Mouse (Mus musculus) kidney, adult 2 months (tissue): ENCODE measurements around the gene 1810062G17Rik. TPM values are rescaled to one million over a fixed set of nuclear protein-coding genes. Genes with fewer than 3 reads are reported as not detected.

Experiments
- DNase-seq: peaks from one replicate; pipeline ENCODE4 v3.0.0; 2021
- H3K27ac ChIP-seq: fragments of 200-500 bp; 2 replicates; pipeline ENCODE4 v1.5.1; 2012; ENCODE audit warnings: low read depth, low read length, control low read depth, inconsistent platforms; ENCODE audit not compliant: insufficient read depth
- H3K27me3 ChIP-seq: fragments of 200-500 bp; replicated peaks from 2 replicates; pipeline ENCODE4 v1.6.1; 2012; ENCODE audit warnings: mild to moderate bottlenecking, moderate library complexity, low read length, inconsistent platforms; ENCODE audit not compliant: control insufficient read depth, insufficient read depth
- H3K36me3 ChIP-seq: fragments of 200-500 bp; 2 replicates; pipeline ENCODE4 v1.6.1; 2012; ENCODE audit warnings: mild to moderate bottlenecking, moderate library complexity, low read length, inconsistent platforms; ENCODE audit not compliant: control insufficient read depth, insufficient read depth
- H3K4me1 ChIP-seq: fragments of 200-500 bp; 2 replicates; pipeline ENCODE4 v1.6.1; 2011; ENCODE audit warnings: low read length; ENCODE audit not compliant: control insufficient read depth, insufficient read depth
- H3K4me3 ChIP-seq: fragments of 200-500 bp; 2 replicates; pipeline ENCODE4 v1.5.1; 2011; ENCODE audit warnings: mild to moderate bottlenecking, low read depth, low read length, control low read depth; ENCODE audit not compliant: insufficient read depth
- CTCF ChIP-seq: fragments of 200-500 bp; conservative IDR thresholded peaks from 2 replicates; pipeline ENCODE4 v1.5.1; 2011; ENCODE audit warnings: low read depth, mild to moderate bottlenecking, control low read depth, low read length, moderate library complexity, mixed read lengths; ENCODE audit not compliant: insufficient read depth, insufficient read length
- POLR2A ChIP-seq: fragments of 200-500 bp; IDR thresholded peaks from one replicate; pipeline ENCODE4 v1.6.1; 2011; ENCODE audit warnings: low read depth, low read length, control low read depth
- WGBS: fragments of 180-500 bp; shearing (Covaris S2); methylation state at CpG from one replicate; pipeline ENCODE4 v1.1.7; 2018; 5-methylcytosine and 5-hydroxymethylcytosine counted together
- polyA plus RNA-seq: library from polyadenylated mRNA; depleted of rRNA; stranded (reverse); fragments of >200 nt; gene quantifications from 2 replicates; pipeline ENCODE4 v1.2.3, GENCODE M21; 2012

1810062G17Rik gene
- polyA plus RNA-seq, 1 experiment: 0.80 TPM

GRCm38 (mm10) chr3:36486176-36486575 lies 10.4 kb downstream of the 1810062G17Rik start:
- Histone ChIP-seq H3K27me3 (no peaks in the 10 kb centered on the region), H3K27ac (no peak overlapping the region), H3K36me3 (no peaks in the 10 kb centered on the region), H3K4me3 (no peak overlapping the region), H3K4me1 (peaks cover 3% of the 10 kb centered on the region; the same call in 1 of the 2 replicates)
- TF ChIP-seq CTCF (no peak), POLR2A (no peak)
- DNase-seq: no peak
- WGBS: 66% methylated on average over 6 of the region's 6 CpGs

GRCm38 (mm10) chr3:36486881-36487280 lies 11.1 kb downstream of the 1810062G17Rik start:
- Histone ChIP-seq H3K27ac (no peak overlapping the region), H3K4me1 (peaks cover 1% of the 10 kb centered on the region; the same call in 1 of the 2 replicates), H3K27me3 (no peaks in the 10 kb centered on the region), H3K36me3 (no peaks in the 10 kb centered on the region), H3K4me3 (no peak overlapping the region)
- WGBS: 95% methylated on average over 6 of the region's 6 CpGs
- no peak for DNase-seq
- TF ChIP-seq POLR2A (no peak), CTCF (no peak)

GRCm38 (mm10) chr3:36488367-36488766 lies 12.6 kb downstream of the 1810062G17Rik start:
- DNase-seq: no peak
- no peak overlapping the region for H3K4me3 ChIP-seq
- 52% methylated on average over 1 of the region's 1 CpGs for WGBS
- no peak for TF ChIP-seq CTCF
- TF ChIP-seq POLR2A: no peak
- H3K36me3 ChIP-seq: no peaks in the 10 kb centered on the region
- H3K4me1 ChIP-seq: no peaks in the 10 kb centered on the region
- H3K27me3 ChIP-seq: no peaks in the 10 kb centered on the region
- H3K27ac ChIP-seq: no peak overlapping the region

- Histone ChIP-seq H3K36me3 (no peaks in the 10 kb centered on the region), H3K27ac (no peak overlapping the region), H3K4me3 (no peak overlapping the region), H3K27me3 (no peaks in the 10 kb centered on the region), H3K4me1 (no peaks in the 10 kb centered on the region)
- TF ChIP-seq CTCF (no peak), POLR2A (no peak)
- 85% methylated on average over 6 of the region's 6 CpGs for WGBS
- DNase-seq: no peak
These were observed 13.3 kb downstream of the 1810062G17Rik start for GRCm38 (mm10) chr3:36488899-36489589.

GRCm38 (mm10) chr3:36489590-36489910 lies 13.8 kb downstream of the 1810062G17Rik start:
- TF ChIP-seq CTCF (no peak), POLR2A (no peak)
- H3K4me1 ChIP-seq: no peaks in the 10 kb centered on the region
- H3K27ac ChIP-seq: no peak overlapping the region
- H3K27me3 ChIP-seq: no peaks in the 10 kb centered on the region
- WGBS: 100% methylated on average over 1 of the region's 1 CpGs
- no peak overlapping the region for H3K4me3 ChIP-seq
- DNase-seq: no peak
- no peaks in the 10 kb centered on the region for H3K36me3 ChIP-seq

GRCm38 (mm10) chr3:36491535-36491934 lies 15.8 kb downstream of the 1810062G17Rik start:
- no peaks in the 10 kb centered on the region for H3K4me1 ChIP-seq
- DNase-seq: no peak
- H3K27me3 ChIP-seq: no peaks in the 10 kb centered on the region
- H3K27ac ChIP-seq: no peak overlapping the region
- H3K36me3 ChIP-seq: no peaks in the 10 kb centered on the region
- no peak overlapping the region for H3K4me3 ChIP-seq
- TF ChIP-seq CTCF (no peak), POLR2A (no peak)
- WGBS: 92% methylated on average over 5 of the region's 5 CpGs

- 87% methylated on average over 9 of the region's 9 CpGs for WGBS
- no peaks in the 10 kb centered on the region for H3K36me3 ChIP-seq
- no peaks in the 10 kb centered on the region for H3K27me3 ChIP-seq
- no peak for DNase-seq
- no peak overlapping the region for H3K27ac ChIP-seq
- TF ChIP-seq CTCF (no peak), POLR2A (no peak)
- H3K4me3 ChIP-seq: no peak overlapping the region
- H3K4me1 ChIP-seq: no peaks in the 10 kb centered on the region
These were observed 17.1 kb downstream of the 1810062G17Rik start for GRCm38 (mm10) chr3:36492716-36493391.
